Mouse (Mus musculus) spleen, adult 2 months (tissue): ENCODE data around the gene Slc10a7.

Experiments used
- CTCF ChIP-seq: fragments of 200-500 bp; IDR thresholded peaks from 2 replicates; pipeline ENCODE4 v1.5.1; 2011; ENCODE audit warnings: mild to moderate bottlenecking, inconsistent platforms; ENCODE audit not compliant: insufficient read depth, insufficient read length, insufficient replicate concordance; ENCODE audit errors: extremely low read depth
- POLR2A ChIP-seq: fragments of 200-500 bp; IDR thresholded peaks from 2 replicates; pipeline ENCODE4 v1.6.1; 2011; ENCODE audit warnings: low read depth, low read length, inconsistent platforms

- TF ChIP-seq CTCF (no peak), POLR2A (no peak)
These were observed at the start of gene Slc10a7 for GRCm38 (mm10) chr8:78509273-78510031.
